Mouse (Mus musculus): Measurements from ENCODE around the gene Dab1. TPM values are rescaled to one million over a fixed set of nuclear protein-coding genes. Genes with fewer than 3 reads are reported as not detected.

The Dab1 gene
- polyA plus RNA-seq, 1 experiment from 2014 or later = 0.39 TPM

- no peak overlapping the region for H3K4me3 ChIP-seq (ENCODE audit: low read depth, low read length)
- no peak overlapping the region for H3K27ac ChIP-seq (ENCODE audit: low read length)
- H3K36me3 ChIP-seq (ENCODE audit: insufficient read depth, low read length) = no peaks in the 10 kb centered on the region
- no peak overlapping the region for H3K4me2 ChIP-seq (replicated peaks; ENCODE audit: low read depth, low read length)
- 49% methylated on average over 4 of the region's 4 CpGs for WGBS
- H3K9ac ChIP-seq (replicated peaks; ENCODE audit: low read depth) = no peak overlapping the region
- H3K27me3 ChIP-seq (replicated peaks; ENCODE audit: insufficient read depth, low read length) = no peaks in the 10 kb centered on the region
- no peak for DNase-seq (ENCODE audit: low spot score)
- no peaks in the 10 kb centered on the region for H3K9me3 ChIP-seq (ENCODE audit: low read length)
- ATAC-seq = no peak
- TF ChIP-seq EP300 (IDR thresholded peaks at IDR 0.05) (no peak), CTCF (IDR thresholded peaks at IDR 0.05) (no peak)
- H3K4me1 ChIP-seq (ENCODE audit: insufficient read depth, low read depth, low read length) = no peaks in the 10 kb centered on the region
Measured at GRCm38 (mm10) chr4:104770331-104770730, 1151.2 kb downstream of the Dab1 start.

GRCm38 (mm10) chr4:104775601-104776000, 1156.4 kb downstream of the Dab1 start:
- no peak overlapping the region for H3K4me2 ChIP-seq (replicated peaks; ENCODE audit: low read depth, low read length)
- no peak overlapping the region for H3K9ac ChIP-seq (replicated peaks; ENCODE audit: low read depth)
- 81% methylated on average over 3 of the region's 3 CpGs for WGBS
- DNase-seq (ENCODE audit: low spot score) (no peak), ATAC-seq (no peak)
- H3K9me3 ChIP-seq (ENCODE audit: low read length) = no peaks in the 10 kb centered on the region
- H3K27me3 ChIP-seq (replicated peaks; ENCODE audit: insufficient read depth, low read length) = no peaks in the 10 kb centered on the region
- no peaks in the 10 kb centered on the region for H3K4me1 ChIP-seq (ENCODE audit: insufficient read depth, low read depth, low read length)
- H3K4me3 ChIP-seq (ENCODE audit: low read depth, low read length) = no peak overlapping the region
- TF ChIP-seq EP300 (IDR thresholded peaks at IDR 0.05) = no peak
- no peak for TF ChIP-seq CTCF (IDR thresholded peaks at IDR 0.05)
- H3K27ac ChIP-seq (ENCODE audit: low read length) = no peak overlapping the region
- no peaks in the 10 kb centered on the region for H3K36me3 ChIP-seq (ENCODE audit: insufficient read depth, low read length)

- 82% methylated on average over 5 of the region's 5 CpGs for WGBS
- H3K4me2 ChIP-seq (replicated peaks; ENCODE audit: low read depth, low read length) = no peak overlapping the region
Measured at GRCm38 (mm10) chr4:104779460-104779859, 1160.3 kb downstream of the Dab1 start.

GRCm38 (mm10) chr4:104781441-104781840, 1162.3 kb downstream of the Dab1 start:
- no peaks in the 10 kb centered on the region for H3K9me3 ChIP-seq (ENCODE audit: low read length)
- no peaks in the 10 kb centered on the region for H3K27me3 ChIP-seq (replicated peaks; ENCODE audit: insufficient read depth, low read length)
- DNase-seq (ENCODE audit: low spot score) (no peak), ATAC-seq (no peak)
- no peak overlapping the region for H3K9ac ChIP-seq (replicated peaks; ENCODE audit: low read depth)
- no peak overlapping the region for H3K4me3 ChIP-seq (ENCODE audit: low read depth, low read length)
- TF ChIP-seq EP300 (IDR thresholded peaks at IDR 0.05) (no peak), CTCF (IDR thresholded peaks at IDR 0.05) (no peak)
- no peak overlapping the region for H3K4me2 ChIP-seq (replicated peaks; ENCODE audit: low read depth, low read length)
- no peak overlapping the region for H3K27ac ChIP-seq (ENCODE audit: low read length)
- WGBS = 84% methylated on average over 3 of the region's 3 CpGs
- H3K36me3 ChIP-seq (ENCODE audit: insufficient read depth, low read length) = no peaks in the 10 kb centered on the region
- H3K4me1 ChIP-seq (ENCODE audit: insufficient read depth, low read depth, low read length) = no peaks in the 10 kb centered on the region

More at GRCm38 (mm10) chr4:104779460-104779859, 1160.3 kb downstream of the Dab1 start:
- no peak for TF ChIP-seq CTCF (IDR thresholded peaks at IDR 0.05)
- TF ChIP-seq EP300 (IDR thresholded peaks at IDR 0.05) = no peak
- H3K27me3 ChIP-seq (replicated peaks; ENCODE audit: insufficient read depth, low read length) = no peaks in the 10 kb centered on the region
- DNase-seq (ENCODE audit: low spot score) = no peak
- no peaks in the 10 kb centered on the region for H3K36me3 ChIP-seq (ENCODE audit: insufficient read depth, low read length)
- H3K4me1 ChIP-seq (ENCODE audit: insufficient read depth, low read depth, low read length) = no peaks in the 10 kb centered on the region
- H3K9ac ChIP-seq (replicated peaks; ENCODE audit: low read depth) = no peak overlapping the region
- ATAC-seq = no peak
- no peak overlapping the region for H3K4me3 ChIP-seq (ENCODE audit: low read depth, low read length)
- no peak overlapping the region for H3K27ac ChIP-seq (ENCODE audit: low read length)
- H3K9me3 ChIP-seq (ENCODE audit: low read length) = no peaks in the 10 kb centered on the region

GRCm38 (mm10) chr4:104782346-104782745, 1163.2 kb downstream of the Dab1 start:
- no peak for TF ChIP-seq EP300 (IDR thresholded peaks at IDR 0.05)
- no peak for TF ChIP-seq CTCF (IDR thresholded peaks at IDR 0.05)
- H3K4me3 ChIP-seq (ENCODE audit: low read depth, low read length) = no peak overlapping the region
- no peaks in the 10 kb centered on the region for H3K4me1 ChIP-seq (ENCODE audit: insufficient read depth, low read depth, low read length)
- 67% methylated on average over 4 of the region's 4 CpGs for WGBS
- H3K4me2 ChIP-seq (replicated peaks; ENCODE audit: low read depth, low read length) = no peak overlapping the region
- ATAC-seq = no peak
- H3K27me3 ChIP-seq (replicated peaks; ENCODE audit: insufficient read depth, low read length) = no peaks in the 10 kb centered on the region
- no peaks in the 10 kb centered on the region for H3K9me3 ChIP-seq (ENCODE audit: low read length)
- no peak overlapping the region for H3K27ac ChIP-seq (ENCODE audit: low read length)
- no peak for DNase-seq (ENCODE audit: low spot score)
- no peaks in the 10 kb centered on the region for H3K36me3 ChIP-seq (ENCODE audit: insufficient read depth, low read length)
- no peak overlapping the region for H3K9ac ChIP-seq (replicated peaks; ENCODE audit: low read depth)

- Histone ChIP-seq H3K9me3 (ENCODE audit: low read length) (no peaks in the 10 kb centered on the region), H3K27me3 (replicated peaks; ENCODE audit: insufficient read depth, low read length) (no peaks in the 10 kb centered on the region), H3K4me1 (ENCODE audit: insufficient read depth, low read depth, low read length) (no peaks in the 10 kb centered on the region), H3K27ac (ENCODE audit: low read length) (no peak overlapping the region), H3K36me3 (ENCODE audit: insufficient read depth, low read length) (no peaks in the 10 kb centered on the region), H3K9ac (replicated peaks; ENCODE audit: low read depth) (no peak overlapping the region), H3K4me3 (ENCODE audit: low read depth, low read length) (no peak overlapping the region), H3K4me2 (replicated peaks; ENCODE audit: low read depth, low read length) (no peak overlapping the region)
- ATAC-seq (no peak), DNase-seq (ENCODE audit: low spot score) (no peak)
- no peak for TF ChIP-seq CTCF (IDR thresholded peaks at IDR 0.05)
- TF ChIP-seq EP300 (IDR thresholded peaks at IDR 0.05) = no peak
- WGBS = 86% methylated on average over 4 of the region's 4 CpGs
Measured at GRCm38 (mm10) chr4:104792111-104792510, 1173.0 kb downstream of the Dab1 start.
